In the genomic region with DNA sequence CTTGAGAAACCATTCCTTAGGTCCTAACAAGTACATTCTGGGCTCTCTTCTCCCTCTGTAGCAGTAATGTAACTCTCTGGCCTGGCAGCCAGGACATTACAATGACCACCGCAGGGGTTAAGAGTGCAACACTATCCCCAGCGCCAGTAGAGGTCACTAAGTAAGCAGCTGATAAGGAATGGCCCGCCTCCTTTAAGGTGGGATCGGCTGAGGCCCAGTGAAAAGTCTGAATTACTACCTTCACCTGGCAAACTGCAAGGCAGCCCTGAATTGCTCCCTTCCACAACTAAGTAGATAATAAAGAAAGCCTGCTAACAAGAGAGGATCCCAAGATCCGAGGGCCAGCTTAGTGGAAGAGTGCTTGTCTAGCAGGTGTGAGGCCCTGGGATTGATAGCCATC, we compare ENCODE assay signal across 31 mouse cellular contexts. TPM values are rescaled to one million over a fixed set of nuclear protein-coding genes. Genes with fewer than 3 reads are reported as not detected.
DNase-seq lines count a peak whose midpoint lies in the region; ATAC-seq and TF ChIP-seq lines count a peak whose summit lies in the region.
"Had no signal": no experiment of that assay in that cellular context is flagged by ENCODE, and none has a peak within 500 bp of the region (broad histone marks: within the 10 kb centered on the region; RNA-seq: fewer than 3 reads in every experiment).

No protein-coding gene starts in this region.

- peak; percentile 29 for TF ChIP-seq CTCF in stomach, postnatal 0 days (IDR thresholded peaks at IDR 0.05; ENCODE audit: low read depth)

- no peak overlapping the region for H3K9ac ChIP-seq in intestine, embryonic 15.5 days
- no peak overlapping the region for H3K9ac ChIP-seq in stomach, postnatal 0 days (ENCODE audit: low read length)
- no peak overlapping the region for H3K9ac ChIP-seq in kidney, embryonic 16.5 days (replicated peaks; ENCODE audit: low read length)
- H3K9ac ChIP-seq: embryonic facial prominence, embryonic 13.5 days; limb, embryonic 12.5 days; liver, embryonic 15.5 days; midbrain, embryonic 12.5 days; neural tube, embryonic 12.5 days had no signal

- H3K36me3 ChIP-seq in intestine, embryonic 15.5 days = peaks cover 15% of the 10 kb centered on the region
- H3K36me3 ChIP-seq in stomach, postnatal 0 days (ENCODE audit: control insufficient read depth, insufficient read depth, low read length) = peaks cover 7% of the 10 kb centered on the region; the same call in 1 of the 2 replicates
- peaks cover 31% of the 10 kb centered on the region for H3K36me3 ChIP-seq in kidney, embryonic 16.5 days (ENCODE audit: insufficient read depth, low read length)

- no peak overlapping the region for H3K4me2 ChIP-seq in intestine, embryonic 15.5 days (replicated peaks)
- no peak overlapping the region for H3K4me2 ChIP-seq in stomach, postnatal 0 days (replicated peaks; ENCODE audit: low read depth)
- no peak overlapping the region for H3K4me2 ChIP-seq in kidney, embryonic 16.5 days (replicated peaks; ENCODE audit: low read depth, low read length)
- H3K4me2 ChIP-seq: embryonic facial prominence, embryonic 13.5 days; limb, embryonic 12.5 days; liver, embryonic 15.5 days; midbrain, embryonic 12.5 days; neural tube, embryonic 12.5 days had no signal

- no peak overlapping the region for H3K4me3 ChIP-seq in intestine, embryonic 15.5 days (replicated peaks)
- no peak overlapping the region for H3K4me3 ChIP-seq in stomach, postnatal 0 days (ENCODE audit: low read depth, low read length)
- H3K4me3 ChIP-seq in kidney, embryonic 16.5 days (ENCODE audit: low read length) = no peak overlapping the region
- H3K4me3 ChIP-seq: embryonic facial prominence, embryonic 13.5 days; gastrocnemius, adult 2 months; left cerebral cortex, adult 2 months; limb, embryonic 12.5 days; liver, embryonic 15.5 days; midbrain, embryonic 12.5 days; myocyte; neural tube, embryonic 12.5 days had no signal

- ATAC-seq in intestine, embryonic 15.5 days = peak; percentile 71
- peak; percentile 71; the same call in 1 of the 2 replicates for ATAC-seq in stomach, postnatal 0 days (ENCODE audit: low FRiP score, low TSS enrichment)
- no peak for ATAC-seq in kidney, embryonic 16.5 days (ENCODE audit: low FRiP score, low TSS enrichment)
- ATAC-seq: forebrain, embryonic 16.5 days; hindbrain, embryonic 16.5 days; Patski had no signal

- WGBS in intestine, embryonic 15.5 days = 36% methylated on average over 5 of the region's 5 CpGs
- WGBS in stomach, postnatal 0 days = 22% methylated on average over 5 of the region's 5 CpGs
- WGBS in kidney, embryonic 16.5 days = 41% methylated on average over 5 of the region's 5 CpGs

- no peak for TF ChIP-seq EP300 in stomach, postnatal 0 days (optimal IDR thresholded peaks at IDR 0.05)

- H3K9me3 ChIP-seq in intestine, embryonic 15.5 days = no peaks in the 10 kb centered on the region
- H3K9me3 ChIP-seq in stomach, postnatal 0 days (ENCODE audit: control insufficient read depth, low read length) = no peaks in the 10 kb centered on the region
- no peaks in the 10 kb centered on the region for H3K9me3 ChIP-seq in kidney, embryonic 16.5 days (ENCODE audit: low read length)
- H3K9me3 ChIP-seq: embryonic facial prominence, embryonic 13.5 days; G1E; limb, embryonic 12.5 days; liver, embryonic 15.5 days; midbrain, embryonic 12.5 days; neural tube, embryonic 12.5 days had no signal

- H3K27me3 ChIP-seq in intestine, embryonic 15.5 days (replicated peaks) = no peaks in the 10 kb centered on the region
- no peaks in the 10 kb centered on the region for H3K27me3 ChIP-seq in stomach, postnatal 0 days (ENCODE audit: control insufficient read depth, insufficient read depth, low read length)
- no peaks in the 10 kb centered on the region for H3K27me3 ChIP-seq in kidney, embryonic 16.5 days (ENCODE audit: insufficient read depth, low read length)
- H3K27me3 ChIP-seq: CH12.LX; embryonic facial prominence, embryonic 13.5 days; limb, embryonic 12.5 days; liver, embryonic 15.5 days; midbrain, embryonic 12.5 days; neural tube, embryonic 12.5 days; Patski had no signal

- H3K4me1 ChIP-seq in intestine, embryonic 15.5 days (replicated peaks) = no peaks in the 10 kb centered on the region
- H3K4me1 ChIP-seq in stomach, postnatal 0 days (replicated peaks; ENCODE audit: control insufficient read depth, insufficient read depth) = no peaks in the 10 kb centered on the region
- H3K4me1 ChIP-seq in kidney, embryonic 16.5 days (ENCODE audit: insufficient read depth, low read length) = no peaks in the 10 kb centered on the region
- H3K4me1 ChIP-seq: embryonic facial prominence, embryonic 13.5 days; limb, embryonic 12.5 days; midbrain, embryonic 12.5 days; neural tube, embryonic 12.5 days had no signal

- no peak overlapping the region for H3K27ac ChIP-seq in intestine, embryonic 15.5 days
- H3K27ac ChIP-seq in stomach, postnatal 0 days (replicated peaks) = no peak overlapping the region
- no peak overlapping the region for H3K27ac ChIP-seq in kidney, embryonic 16.5 days (ENCODE audit: low read length)
- H3K27ac ChIP-seq: embryonic facial prominence, embryonic 13.5 days; gastrocnemius, adult 2 months; left cerebral cortex, adult 2 months; limb, embryonic 12.5 days; liver, embryonic 15.5 days; midbrain, embryonic 12.5 days; neural tube, embryonic 12.5 days had no signal

- peak; percentile 14 for DNase-seq in embryo, embryonic 10 days (ENCODE audit: low spot score)
- no peak for DNase-seq in embryo, embryonic 9.5 days (ENCODE audit: extremely low spot score)
- DNase-seq in lung, adult 18-20 months = peak; percentile 20 to 42
- no peak for DNase-seq in lung, postnatal 25 days (ENCODE audit: low spot score)
- DNase-seq in stomach, postnatal 0 days (ENCODE audit: low spot score) = peak; percentile 36
- no peak for DNase-seq in MN1 (ENCODE audit: low spot score)
- DNase-seq: cerebellum, adult 9-10 months; cerebellum, postnatal 36 days; embryo, embryonic 11 days; gastrocnemius, adult 2 months; kidney, adult 9 months; kidney, postnatal 14 days; right cerebral cortex, adult 18-20 months; spleen, adult 18-20 months; thymus, postnatal 4 days had no signal

RNA-seq across cellular contexts. Expression of gene Hikeshi, which starts 16.3 kb away (rescaled TPM):
- polyA plus RNA-seq in intestine, embryonic 15.5 days (2015; fragmentation: Nextera tagmentation; extraction: Ambion mirVana) = 141 and 153 TPM in 2 replicates
- 69.2 and 72.8 TPM in 2 replicates for polyA plus RNA-seq in stomach, postnatal 0 days (2015; fragmentation: Nextera tagmentation; extraction: Ambion mirVana)
- polyA plus RNA-seq in kidney, embryonic 16.5 days (2015; fragmentation: Nextera tagmentation; extraction: Ambion mirVana) = 131 and 138 TPM in 2 replicates

RNA-seq across cellular contexts. Expression of gene Eed, which starts 23.5 kb away (rescaled TPM):
- 66.8 and 69.9 TPM in 2 replicates for polyA plus RNA-seq in intestine, embryonic 15.5 days (2015; fragmentation: Nextera tagmentation; extraction: Ambion mirVana)
- 35.7 and 38.0 TPM in 2 replicates for polyA plus RNA-seq in stomach, postnatal 0 days (2015; fragmentation: Nextera tagmentation; extraction: Ambion mirVana)
- 68.3 and 76.6 TPM in 2 replicates for polyA plus RNA-seq in kidney, embryonic 16.5 days (2015; fragmentation: Nextera tagmentation; extraction: Ambion mirVana)

RNA-seq across cellular contexts. Expression of gene Ccdc81, which starts 53.9 kb away (rescaled TPM):
- polyA plus RNA-seq in intestine, embryonic 15.5 days (2015; fragmentation: Nextera tagmentation; extraction: Ambion mirVana) = not detected in 2 replicates
- 0.04 and 0.05 TPM in 2 replicates for polyA plus RNA-seq in stomach, postnatal 0 days (2015; fragmentation: Nextera tagmentation; extraction: Ambion mirVana)
- 0.14 and 0.25 TPM in 2 replicates for polyA plus RNA-seq in kidney, embryonic 16.5 days (2015; fragmentation: Nextera tagmentation; extraction: Ambion mirVana)
- polyA plus RNA-seq: G1E; heart, embryonic 14.5 days; intestine, embryonic 14.5 days; liver, embryonic 15.5 days; myocyte; Patski had no signal

Comparison
In these comparisons a context has a peak if more than half of its experiments do, and no peak if none do; other contexts are left out.
1. DNase-seq: peak in embryo, embryonic 10 days (single experiment), lung, adult 18-20 months (2 of 2) and stomach, postnatal 0 days (single experiment); none in embryo, embryonic 9.5 days (single experiment), lung, postnatal 25 days (single experiment) and MN1 (single experiment).